Mouse (Mus musculus) urinary bladder, postnatal 10 days (tissue): ENCODE measurements around the gene Sbf1.

Source experiments
- DNase-seq: peaks from one replicate; pipeline ENCODE4 v3.0.0; 2022; ENCODE audit warnings: low spot score

Gene Sbf1

GRCm38 (mm10) chr15:89316146-89316545, 1.0 kb upstream of the Sbf1 start:
- DNase-seq = no peak

- DNase-seq = no peak
Observed at GRCm38 (mm10) chr15:89314511-89315189, 461 bp downstream of the Sbf1 start.

GRCm38 (mm10) chr15:89314107-89314506, 1.0 kb downstream of the Sbf1 start:
- DNase-seq = no peak

- no peak for DNase-seq
Observed at GRCm38 (mm10) chr15:89313359-89313758, 1.8 kb downstream of the Sbf1 start.

- DNase-seq = no peak
Observed at GRCm38 (mm10) chr15:89309962-89310498, 5.1 kb downstream of the Sbf1 start.

GRCm38 (mm10) chr15:89308406-89309139, 6.5 kb downstream of the Sbf1 start:
- no peak for DNase-seq

GRCm38 (mm10) chr15:89307461-89307860, 7.7 kb downstream of the Sbf1 start:
- DNase-seq = no peak

- no peak for DNase-seq
Observed at GRCm38 (mm10) chr15:89305966-89306365, 9.1 kb downstream of the Sbf1 start.

GRCm38 (mm10) chr15:89300600-89300999, 14.5 kb downstream of the Sbf1 start:
- DNase-seq = no peak

- DNase-seq = no peak
Observed at GRCm38 (mm10) chr15:89300180-89300579, 14.9 kb downstream of the Sbf1 start.

GRCm38 (mm10) chr15:89297695-89298094, 17.4 kb downstream of the Sbf1 start:
- no peak for DNase-seq

GRCm38 (mm10) chr15:89296465-89296864, 18.6 kb downstream of the Sbf1 start:
- DNase-seq = no peak

- no peak for DNase-seq
Observed at GRCm38 (mm10) chr15:89295580-89296165, 19.4 kb downstream of the Sbf1 start.

GRCm38 (mm10) chr15:89293778-89294177, 21.3 kb downstream of the Sbf1 start:
- DNase-seq = no peak

GRCm38 (mm10) chr15:89292795-89293194, 22.3 kb downstream of the Sbf1 start:
- no peak for DNase-seq

GRCm38 (mm10) chr15:89291521-89291920, 23.6 kb downstream of the Sbf1 start:
- DNase-seq = no peak

GRCm38 (mm10) chr15:89289455-89289854, 25.7 kb downstream of the Sbf1 start:
- no peak for DNase-seq

GRCm38 (mm10) chr15:89288227-89288767, 26.8 kb downstream of the Sbf1 start:
- DNase-seq = no peak

GRCm38 (mm10) chr15:89286582-89286981, 28.5 kb downstream of the Sbf1 start:
- no peak for DNase-seq

- no peak for DNase-seq
Observed at GRCm38 (mm10) chr15:89286114-89286513, 29.0 kb downstream of the Sbf1 start.

GRCm38 (mm10) chr15:89285478-89285877, 29.6 kb downstream of the Sbf1 start:
- no peak for DNase-seq

GRCm38 (mm10) chr15:89285004-89285403, 30.1 kb downstream of the Sbf1 start:
- no peak for DNase-seq

GRCm38 (mm10) chr15:89284094-89284493, 31.0 kb downstream of the Sbf1 start:
- DNase-seq = no peak
